Mouse (Mus musculus) embryonic stem cell, embryonic (primary cell): ENCODE measurements around the gene Sorcs2.

Source experiments
- CTCF ChIA-PET, 4 experiments: fragments of 300-600 bp in 2 of 4; fragments of 350-600 bp in 2 of 4; sonication (Branson Sonifier 250); formaldehyde crosslinking; loops; one replicate each; lab custom pipeline; 2022; ENCODE audit warnings: inconsistent platforms in 2 of 4; lab: Charles Lee
- POLR2A ChIA-PET, 4 experiments: fragments of 300-600 bp in 2 of 4; fragments of 350-600 bp in 2 of 4; sonication (Branson Sonifier 250); formaldehyde crosslinking; loops; one replicate each; lab custom pipeline; 2022; ENCODE audit warnings: antibody characterized with exemption in 4 of 4, inconsistent platforms in 1 of 4; lab: Charles Lee

Sorcs2 gene

GRCm38 (mm10) chr5:36025076-36025475 is 372.9 kb downstream of the Sorcs2 start:
- CTCF ChIA-PET, result interaction anchor here in 2 of 4 experiments (0.9 to 1.2 kb wide), 2 partner anchors 9 to 43 kb away, joined by 3 to 4 read pairs; no protein-coding TSS in a partner anchor
- POLR2A ChIA-PET, result interaction anchor here in 2 of 4 experiments (1.2 to 1.5 kb wide), 3 partner anchors 23 to 43 kb away, joined by 3 to 4 read pairs (median 3); no protein-coding TSS in a partner anchor

- POLR2A ChIA-PET, result interaction anchor here in 2 of 4 experiments (0.6 to 1.5 kb wide), 3 partner anchors 23 to 24 kb away, joined by 3 read pairs; no protein-coding TSS in a partner anchor
- CTCF ChIA-PET, result interaction anchor here in 2 of 4 experiments (0.9 to 1.2 kb wide), 2 partner anchors 10 to 42 kb away, joined by 3 to 4 read pairs; no protein-coding TSS in a partner anchor
Observed at GRCm38 (mm10) chr5:36024003-36024685, 373.8 kb downstream of the Sorcs2 start.

DNA sequence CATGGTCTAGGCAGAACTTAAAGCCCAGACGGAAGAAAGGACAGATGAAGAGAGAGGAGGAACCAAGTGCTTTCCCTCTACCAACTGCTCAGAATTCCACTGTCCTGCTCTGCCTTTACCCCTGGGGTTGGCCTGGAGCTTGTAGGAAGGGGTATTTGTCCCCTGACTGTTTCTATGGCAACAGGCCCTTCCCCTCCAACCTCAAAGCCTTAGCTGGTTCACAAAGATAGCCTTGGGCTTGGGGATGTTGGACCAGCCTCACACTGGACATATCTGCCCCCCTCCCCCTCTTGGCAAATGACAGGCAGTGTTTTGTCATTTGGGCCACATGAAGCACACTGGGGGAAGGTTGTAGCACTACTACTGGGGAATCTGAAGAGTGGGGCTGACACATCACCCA is 375.6 kb downstream of the Sorcs2 start:
- ChIA-PET POLR2A (no interaction called here), CTCF (interaction anchor here in 2 of 4 experiments (0.6 to 1.4 kb wide), 4 partner anchors 11 to 1413 kb away, joined by 3 to 4 read pairs (median 4); partner anchors contain the start of gene Sorcs2 (in 1 of the 2))

- ChIA-PET CTCF (interaction anchor here in 2 of 4 experiments (0.6 to 1.1 kb wide), 4 partner anchors 38 to 263 kb away, joined by 3 to 4 read pairs (median 3); partner anchors contain the start of gene Ablim2 (in 1 of the 2)), POLR2A (no interaction called here)
Observed at GRCm38 (mm10) chr5:36021091-36021490, 376.8 kb downstream of the Sorcs2 start.

DNA sequence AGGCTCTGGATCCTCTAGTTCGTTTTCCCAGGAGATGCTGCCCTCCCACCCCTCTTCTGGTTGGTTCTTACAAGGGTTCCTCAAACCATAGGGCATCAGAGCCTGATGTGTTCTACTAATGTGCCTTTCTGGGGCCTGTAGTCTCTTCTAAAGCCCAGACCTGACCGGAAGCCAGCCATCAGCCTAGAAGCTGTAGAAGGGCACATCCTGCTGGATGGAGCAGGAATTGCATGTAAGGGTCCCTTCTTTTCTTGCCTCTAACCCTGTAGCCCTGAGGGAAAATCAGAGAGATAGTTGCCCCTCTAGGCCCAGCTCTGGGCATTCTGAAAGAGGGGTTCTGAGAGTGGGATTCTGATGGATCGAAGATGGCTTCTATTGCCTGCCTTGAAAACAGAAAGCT is 379.6 kb downstream of the Sorcs2 start:
- ChIA-PET POLR2A (interaction anchor here in 2 of 4 experiments (0.9 to 1.3 kb wide), 3 partner anchors 35 to 530 kb away, joined by 3 to 4 read pairs (median 4); no protein-coding TSS in a partner anchor), CTCF (interaction anchor here (0.6 to 2.6 kb wide), 20 partner anchors 9 to 423 kb away, joined by 3 to 14 read pairs (median 4); partner anchors contain the start of gene Sorcs2 (in 1 of the 4))

GRCm38 (mm10) chr5:36009405-36009804 is 388.5 kb downstream of the Sorcs2 start:
- POLR2A ChIA-PET, result interaction anchor here in 3 of 4 experiments (0.5 to 0.6 kb wide), 3 partner anchors 72 to 728 kb away, joined by 3 read pairs; no protein-coding TSS in a partner anchor
- CTCF ChIA-PET, result interaction anchor here in 2 of 4 experiments (0.6 to 1.1 kb wide), 4 partner anchors 10 to 91 kb away, joined by 3 to 7 read pairs (median 3); no protein-coding TSS in a partner anchor

GRCm38 (mm10) chr5:36007649-36008048 is 390.3 kb downstream of the Sorcs2 start:
- POLR2A ChIA-PET, result interaction anchor here in 1 of 4 experiments (0.6 kb wide), 1 partner anchor 1056 kb away, joined by 3 read pairs; no protein-coding TSS in a partner anchor
- CTCF ChIA-PET, result interaction anchor here in 1 of 4 experiments (1.1 to 1.2 kb wide), 2 partner anchors 11 to 26 kb away, joined by 3 to 4 read pairs; no protein-coding TSS in a partner anchor

DNA sequence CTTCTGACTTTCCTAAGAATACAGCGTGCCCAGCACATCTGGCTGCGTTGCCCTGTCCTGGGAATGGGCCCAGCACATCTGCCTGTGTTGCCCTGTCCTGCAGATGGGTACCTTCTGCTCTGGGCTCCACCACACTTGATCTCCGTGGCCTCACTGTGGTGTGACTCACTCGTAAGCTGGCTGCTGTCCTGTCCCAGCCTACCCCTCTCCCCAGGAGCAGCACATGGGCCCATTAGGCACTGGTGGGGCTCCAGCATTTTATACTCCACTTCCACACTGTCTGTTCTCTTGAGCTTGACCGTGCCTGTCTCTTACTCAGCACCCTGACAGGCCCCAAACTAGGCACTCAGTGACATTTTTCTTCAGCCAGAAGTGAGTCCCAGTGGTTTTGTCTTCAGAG is 391.4 kb downstream of the Sorcs2 start:
- ChIA-PET CTCF (interaction anchor here in 3 of 4 experiments (0.6 to 1.1 kb wide), 3 partner anchors 25 to 170 kb away, joined by 3 to 7 read pairs (median 4); no protein-coding TSS in a partner anchor), POLR2A (no interaction called here)

DNA sequence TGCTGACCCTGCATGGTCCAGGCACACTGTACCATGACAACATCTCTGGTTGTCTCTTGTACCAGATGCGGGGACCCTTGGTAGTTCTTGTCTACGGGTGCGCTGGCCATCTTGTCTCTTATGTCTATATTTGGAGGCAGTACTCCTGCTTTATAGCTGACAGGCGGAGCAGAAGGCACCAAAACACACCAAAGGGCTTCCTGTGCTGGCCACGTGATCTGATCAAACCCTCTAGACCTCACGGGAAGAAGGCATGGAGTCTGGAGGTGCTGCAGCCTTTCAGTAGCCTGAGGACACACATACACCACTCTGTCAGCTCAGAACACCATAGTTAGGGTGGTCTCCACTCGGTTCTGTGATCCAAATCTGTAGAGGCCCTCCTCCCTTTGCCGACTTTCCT is 391.8 kb downstream of the Sorcs2 start:
- CTCF ChIA-PET, result interaction anchor here in 2 of 4 experiments (1.2 to 2.0 kb wide), 2 partner anchors 24 to 393 kb away, joined by 3 to 7 read pairs; no protein-coding TSS in a partner anchor
- POLR2A ChIA-PET, result no interaction called here

DNA sequence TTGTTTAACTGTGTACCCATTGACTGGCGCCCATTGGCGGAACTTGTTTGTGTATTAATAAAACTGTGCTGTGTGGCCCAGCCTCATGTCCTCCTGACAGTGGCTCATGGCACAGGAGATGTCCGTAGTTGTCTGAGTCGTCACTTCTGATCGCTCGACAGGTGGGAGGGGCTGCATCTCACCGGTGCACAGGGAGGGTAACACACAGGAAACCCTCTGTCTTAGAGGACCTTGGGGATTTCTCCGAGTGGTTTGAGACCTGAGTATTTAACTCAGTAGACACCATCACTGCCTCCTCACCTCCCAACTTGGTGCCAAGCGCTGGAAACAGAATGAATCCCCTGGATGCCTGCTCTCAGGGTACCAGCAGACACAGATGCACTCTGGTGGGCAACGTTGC is 394.1 kb downstream of the Sorcs2 start:
- CTCF ChIA-PET, result no interaction called here
- POLR2A ChIA-PET, result no interaction called here

DNA sequence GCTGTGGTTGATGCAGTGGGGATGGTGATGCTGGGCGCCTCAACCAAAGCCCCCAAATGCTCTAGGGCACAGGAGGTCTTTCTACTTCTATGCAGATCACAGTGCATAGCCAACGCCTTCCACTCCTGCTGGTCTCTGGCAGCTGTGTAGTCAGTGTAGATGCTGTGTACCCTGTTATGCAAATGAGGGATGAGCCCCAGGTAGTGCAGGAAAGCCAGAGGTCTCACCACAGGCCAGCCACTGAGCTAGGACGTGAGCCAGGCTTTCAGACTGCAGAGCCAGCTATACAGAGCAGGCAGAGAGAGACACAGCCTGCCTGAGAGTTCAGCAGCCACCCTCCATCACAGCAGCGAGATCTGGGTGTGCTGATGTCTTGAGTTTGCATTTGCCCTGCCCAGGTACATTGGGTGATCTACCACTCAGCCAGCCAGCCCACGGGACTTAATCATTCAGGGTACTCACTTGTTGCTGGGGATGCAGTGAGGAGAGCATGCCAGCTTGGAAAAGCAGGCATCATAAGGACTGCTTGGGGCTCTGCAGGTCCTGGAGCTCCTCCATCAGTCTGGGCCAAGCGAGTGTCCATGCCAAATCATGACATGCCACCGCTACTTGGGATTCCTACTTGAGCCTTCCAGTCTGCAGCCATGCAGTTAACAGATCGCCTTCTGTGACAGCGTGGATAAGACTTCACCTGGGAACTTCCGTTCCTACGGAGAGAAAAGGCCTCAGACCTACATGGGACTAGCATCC is 407.8 kb downstream of the Sorcs2 start:
- ChIA-PET POLR2A (no interaction called here), CTCF (interaction anchor here in 2 of 4 experiments (1.0 to 3.0 kb wide), 2 partner anchors 8 kb away, joined by 4 to 11 read pairs; no protein-coding TSS in a partner anchor)

GRCm38 (mm10) chr5:35989506-35989905 is 408.4 kb downstream of the Sorcs2 start:
- ChIA-PET POLR2A (no interaction called here), CTCF (interaction anchor here in 3 of 4 experiments (0.6 to 1.5 kb wide), 4 partner anchors 10 to 830 kb away, joined by 5 to 15 read pairs (median 6); partner anchors contain the start of gene Sorcs2 (in 1 of the 3))

DNA sequence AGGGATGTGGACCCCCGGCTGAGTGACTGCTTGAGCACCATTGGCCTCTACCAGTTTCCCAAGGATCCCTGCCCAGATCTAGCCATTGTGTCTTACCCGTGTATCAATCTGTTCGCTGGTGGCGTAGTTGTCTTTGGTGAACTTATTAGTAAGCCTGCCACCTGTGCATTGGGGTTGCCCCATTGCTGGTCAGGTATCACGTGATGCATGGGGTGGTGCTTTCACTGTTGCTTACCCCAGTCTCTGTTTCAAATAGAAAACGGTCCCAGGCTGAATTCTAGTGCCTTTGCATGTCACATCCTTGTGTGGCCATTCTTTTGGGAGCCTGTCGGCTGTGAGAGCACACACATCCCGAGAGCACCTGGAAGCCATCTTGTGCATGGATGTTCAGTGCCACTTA is 409.9 kb downstream of the Sorcs2 start:
- ChIA-PET POLR2A (no interaction called here), CTCF (interaction anchor here in 2 of 4 experiments (1.2 to 1.5 kb wide), 3 partner anchors 117 to 410 kb away, joined by 3 to 5 read pairs (median 3); partner anchors contain the start of gene Sorcs2 (in 1 of the 2))

DNA sequence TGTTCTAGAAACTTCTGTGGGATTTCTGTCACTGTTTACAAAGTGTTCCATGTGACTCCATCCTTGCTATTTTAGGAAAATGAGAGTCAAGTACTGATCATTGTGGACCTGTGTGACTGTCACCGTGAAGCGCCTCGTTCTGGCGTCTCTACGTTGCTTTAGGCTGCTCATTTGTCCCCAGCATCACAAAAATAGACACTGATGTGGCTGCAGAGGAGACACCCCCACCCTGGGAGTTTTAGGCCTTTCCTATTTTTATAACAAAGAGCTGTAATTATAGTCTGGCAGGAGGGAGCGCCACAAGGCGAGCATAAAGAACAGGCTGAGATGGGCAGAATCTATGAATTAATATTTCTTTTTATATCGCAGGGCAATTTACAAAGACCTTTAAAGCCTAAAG is 412.3 kb downstream of the Sorcs2 start:
- CTCF ChIA-PET, result interaction anchor here in 3 of 4 experiments (0.7 to 1.9 kb wide), 4 partner anchors 10 to 461 kb away, joined by 4 to 5 read pairs (median 4); no protein-coding TSS in a partner anchor
- POLR2A ChIA-PET, result interaction anchor here in 2 of 4 experiments (0.5 to 0.6 kb wide), 2 partner anchors 220 to 439 kb away, joined by 3 to 6 read pairs; no protein-coding TSS in a partner anchor

DNA sequence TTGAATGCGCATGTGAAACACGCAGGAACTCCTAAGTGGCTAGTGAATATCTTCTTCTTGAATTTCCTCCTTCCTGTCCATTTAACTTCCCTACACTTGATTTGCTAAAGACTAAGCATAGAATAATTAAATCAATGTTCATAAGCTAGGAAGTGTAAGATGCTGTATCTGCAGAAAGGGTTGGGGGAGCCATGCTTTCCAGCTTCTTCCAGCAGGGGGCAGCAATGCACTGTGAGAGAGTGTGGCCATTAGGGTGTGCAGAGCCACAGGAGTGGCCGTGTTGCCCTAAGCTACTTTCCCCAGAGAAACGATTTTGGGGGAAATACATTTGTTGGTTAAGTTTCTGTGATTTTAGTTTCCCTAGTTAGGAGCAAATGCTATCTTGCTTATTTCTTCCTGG is 416.0 kb downstream of the Sorcs2 start:
- POLR2A ChIA-PET, result interaction anchor here in 3 of 4 experiments (0.5 to 1.4 kb wide), 8 partner anchors 16 to 483 kb away, joined by 3 to 8 read pairs (median 3); partner anchors contain the start of genes Afap1 (in 1 of the 3), Grpel1 (in 1 of the 3) and Sorcs2 (in 1 of the 3)
- CTCF ChIA-PET, result interaction anchor here (0.6 to 2.4 kb wide), 103 partner anchors 8 to 849 kb away, joined by 3 to 60 read pairs (median 4); partner anchors contain the start of genes Sorcs2 (in 3 of the 4), Afap1 (in 2 of the 4), Ablim2 (in 1 of the 4) and Man2b2 (in 1 of the 4)

- CTCF ChIA-PET, result interaction anchor here (0.6 to 2.4 kb wide), 88 partner anchors 8 to 849 kb away, joined by 3 to 60 read pairs (median 4); partner anchors contain the start of genes Sorcs2 (in 3 of the 4), Afap1 (in 2 of the 4) and Man2b2 (in 1 of the 4)
- POLR2A ChIA-PET, result interaction anchor here in 3 of 4 experiments (0.5 to 1.1 kb wide), 3 partner anchors 44 to 417 kb away, joined by 3 to 8 read pairs (median 4); partner anchors contain the start of gene Sorcs2 (in 1 of the 3)
Observed at GRCm38 (mm10) chr5:35981341-35981740, 416.6 kb downstream of the Sorcs2 start.

GRCm38 (mm10) chr5:35980542-35980941 is 417.4 kb downstream of the Sorcs2 start:
- CTCF ChIA-PET, result interaction anchor here in 3 of 4 experiments (0.6 to 0.7 kb wide), 6 partner anchors 49 to 398 kb away, joined by 3 to 7 read pairs (median 4); partner anchors contain the start of gene Acox3 (in 1 of the 3)
- POLR2A ChIA-PET, result no interaction called here
